Mouse (Mus musculus): ENCODE measurements around the gene Schip1. TPM values are rescaled to one million over a fixed set of nuclear protein-coding genes. Genes with fewer than 3 reads are reported as not detected.

Gene Schip1
- polyA plus RNA-seq, 1 experiment: 0.11 TPM

- TF ChIP-seq GATA1 (IDR thresholded peaks at IDR 0.05; ENCODE audit: low read length) (no peak), TAL1 (IDR thresholded peaks at IDR 0.05; ENCODE audit: low read length) (no peak)
- Histone ChIP-seq H3K4me1 (ENCODE audit: control insufficient read depth) (no peaks in the 10 kb centered on the region), H3K36me3 (ENCODE audit: control insufficient read depth) (no peaks in the 10 kb centered on the region), H3K4me3 (replicated peaks) (no peak overlapping the region), H3K27me3 (ENCODE audit: control insufficient read depth) (no peaks in the 10 kb centered on the region), H3K9me3 (ENCODE audit: control insufficient read depth, low read length) (no peaks in the 10 kb centered on the region)
These were observed 178.6 kb downstream of the Schip1 start for GRCm38 (mm10) chr3:68243239-68243638.

- H3K36me3 ChIP-seq (ENCODE audit: control insufficient read depth): no peaks in the 10 kb centered on the region
- H3K9me3 ChIP-seq (ENCODE audit: control insufficient read depth, low read length): no peaks in the 10 kb centered on the region
- H3K27me3 ChIP-seq (ENCODE audit: control insufficient read depth): no peaks in the 10 kb centered on the region
- TF ChIP-seq GATA1 (IDR thresholded peaks at IDR 0.05; ENCODE audit: low read length) (no peak), TAL1 (IDR thresholded peaks at IDR 0.05; ENCODE audit: low read length) (no peak)
- H3K4me3 ChIP-seq (replicated peaks): no peak overlapping the region
- no peaks in the 10 kb centered on the region for H3K4me1 ChIP-seq (ENCODE audit: control insufficient read depth)
These were observed 181.6 kb downstream of the Schip1 start for GRCm38 (mm10) chr3:68246154-68246553.

GRCm38 (mm10) chr3:68250589-68250988 lies 186.0 kb downstream of the Schip1 start:
- H3K36me3 ChIP-seq (ENCODE audit: control insufficient read depth): no peaks in the 10 kb centered on the region
- no peaks in the 10 kb centered on the region for H3K27me3 ChIP-seq (ENCODE audit: control insufficient read depth)
- TF ChIP-seq TAL1 (IDR thresholded peaks at IDR 0.05; ENCODE audit: low read length) (no peak), GATA1 (IDR thresholded peaks at IDR 0.05; ENCODE audit: low read length) (no peak)
- no peaks in the 10 kb centered on the region for H3K9me3 ChIP-seq (ENCODE audit: control insufficient read depth, low read length)
- H3K4me1 ChIP-seq (ENCODE audit: control insufficient read depth): no peaks in the 10 kb centered on the region
- no peak overlapping the region for H3K4me3 ChIP-seq (replicated peaks)

- Histone ChIP-seq H3K36me3 (ENCODE audit: control insufficient read depth) (no peaks in the 10 kb centered on the region), H3K4me3 (replicated peaks) (no peak overlapping the region), H3K4me1 (ENCODE audit: control insufficient read depth) (no peaks in the 10 kb centered on the region), H3K9me3 (ENCODE audit: control insufficient read depth, low read length) (no peaks in the 10 kb centered on the region), H3K27me3 (ENCODE audit: control insufficient read depth) (no peaks in the 10 kb centered on the region)
- TF ChIP-seq TAL1 (IDR thresholded peaks at IDR 0.05; ENCODE audit: low read length) (no peak), GATA1 (IDR thresholded peaks at IDR 0.05; ENCODE audit: low read length) (no peak)
These were observed 187.7 kb downstream of the Schip1 start for GRCm38 (mm10) chr3:68252335-68252734.

GRCm38 (mm10) chr3:68262304-68262703 lies 197.7 kb downstream of the Schip1 start:
- TF ChIP-seq GATA1 (IDR thresholded peaks at IDR 0.05; ENCODE audit: low read length): no peak
- H3K9me3 ChIP-seq (ENCODE audit: control insufficient read depth, low read length): no peaks in the 10 kb centered on the region
- H3K4me1 ChIP-seq (ENCODE audit: control insufficient read depth): no peaks in the 10 kb centered on the region
- no peaks in the 10 kb centered on the region for H3K36me3 ChIP-seq (ENCODE audit: control insufficient read depth)
- no peak overlapping the region for H3K4me3 ChIP-seq (replicated peaks)
- H3K27me3 ChIP-seq (ENCODE audit: control insufficient read depth): no peaks in the 10 kb centered on the region

- TF ChIP-seq GATA1 (IDR thresholded peaks at IDR 0.05; ENCODE audit: low read length) (no peak), TAL1 (IDR thresholded peaks at IDR 0.05; ENCODE audit: low read length) (no peak)
These were observed 203.3 kb downstream of the Schip1 start for GRCm38 (mm10) chr3:68267905-68268304.

GRCm38 (mm10) chr3:68269251-68269650 lies 204.6 kb downstream of the Schip1 start:
- TF ChIP-seq GATA1 (IDR thresholded peaks at IDR 0.05; ENCODE audit: low read length): no peak
- TF ChIP-seq TAL1 (IDR thresholded peaks at IDR 0.05; ENCODE audit: low read length): no peak
- no peaks in the 10 kb centered on the region for H3K4me1 ChIP-seq (ENCODE audit: control insufficient read depth)
- H3K27me3 ChIP-seq (ENCODE audit: control insufficient read depth): no peaks in the 10 kb centered on the region
- no peaks in the 10 kb centered on the region for H3K36me3 ChIP-seq (ENCODE audit: control insufficient read depth)
- H3K4me3 ChIP-seq (replicated peaks): no peak overlapping the region
- H3K9me3 ChIP-seq (ENCODE audit: control insufficient read depth, low read length): peaks cover 4% of the 10 kb centered on the region; the same call in 1 of the 2 replicates

More at GRCm38 (mm10) chr3:68267905-68268304, 203.3 kb downstream of the Schip1 start:
- H3K4me1 ChIP-seq (ENCODE audit: control insufficient read depth): no peaks in the 10 kb centered on the region
- H3K4me3 ChIP-seq (replicated peaks): no peak overlapping the region
- no peaks in the 10 kb centered on the region for H3K36me3 ChIP-seq (ENCODE audit: control insufficient read depth)
- no peaks in the 10 kb centered on the region for H3K27me3 ChIP-seq (ENCODE audit: control insufficient read depth)
- peaks cover 4% of the 10 kb centered on the region; the same call in 1 of the 2 replicates for H3K9me3 ChIP-seq (ENCODE audit: control insufficient read depth, low read length)

GRCm38 (mm10) chr3:68270246-68270645 lies 205.6 kb downstream of the Schip1 start:
- Histone ChIP-seq H3K36me3 (ENCODE audit: control insufficient read depth) (no peaks in the 10 kb centered on the region), H3K4me3 (replicated peaks) (no peak overlapping the region), H3K4me1 (ENCODE audit: control insufficient read depth) (no peaks in the 10 kb centered on the region), H3K9me3 (ENCODE audit: control insufficient read depth, low read length) (peaks cover 4% of the 10 kb centered on the region; the same call in 1 of the 2 replicates), H3K27me3 (ENCODE audit: control insufficient read depth) (no peaks in the 10 kb centered on the region)
- TF ChIP-seq TAL1 (IDR thresholded peaks at IDR 0.05; ENCODE audit: low read length): no peak
- no peak for TF ChIP-seq GATA1 (IDR thresholded peaks at IDR 0.05; ENCODE audit: low read length)

GRCm38 (mm10) chr3:68271457-68271856 lies 206.9 kb downstream of the Schip1 start:
- no peaks in the 10 kb centered on the region for H3K36me3 ChIP-seq (ENCODE audit: control insufficient read depth)
- H3K4me1 ChIP-seq (ENCODE audit: control insufficient read depth): no peaks in the 10 kb centered on the region
- TF ChIP-seq GATA1 (IDR thresholded peaks at IDR 0.05; ENCODE audit: low read length): no peak
- TF ChIP-seq TAL1 (IDR thresholded peaks at IDR 0.05; ENCODE audit: low read length): no peak
- H3K27me3 ChIP-seq (ENCODE audit: control insufficient read depth): no peaks in the 10 kb centered on the region
- no peak overlapping the region for H3K4me3 ChIP-seq (replicated peaks)
- peaks cover 4% of the 10 kb centered on the region; the same call in 1 of the 2 replicates for H3K9me3 ChIP-seq (ENCODE audit: control insufficient read depth, low read length)

- H3K36me3 ChIP-seq (ENCODE audit: control insufficient read depth): no peaks in the 10 kb centered on the region
- H3K9me3 ChIP-seq (ENCODE audit: control insufficient read depth, low read length): peaks cover 4% of the 10 kb centered on the region; the same call in 1 of the 2 replicates
- H3K27me3 ChIP-seq (ENCODE audit: control insufficient read depth): no peaks in the 10 kb centered on the region
- H3K4me1 ChIP-seq (ENCODE audit: control insufficient read depth): no peaks in the 10 kb centered on the region
- no peak overlapping the region for H3K4me3 ChIP-seq (replicated peaks)
- TF ChIP-seq TAL1 (IDR thresholded peaks at IDR 0.05; ENCODE audit: low read length) (no peak), GATA1 (IDR thresholded peaks at IDR 0.05; ENCODE audit: low read length) (no peak)
These were observed 207.3 kb downstream of the Schip1 start for GRCm38 (mm10) chr3:68271881-68272280.
